Mouse (Mus musculus) thymus, postnatal 36 days (tissue): ENCODE results near the gene Cd300ld2.
"Not testable (repeated sequence)": the region's sequence is repeated elsewhere in the genome, so short reads cannot be mapped to it uniquely, and the experiment has no call there.

Experiments used
- DNase-seq, 2 experiments: peaks; one replicate each; pipeline ENCODE4 v3.0.0; 2022; ENCODE audit warnings: mixed read lengths in 2 of 2

Gene Cd300ld2

DNA sequence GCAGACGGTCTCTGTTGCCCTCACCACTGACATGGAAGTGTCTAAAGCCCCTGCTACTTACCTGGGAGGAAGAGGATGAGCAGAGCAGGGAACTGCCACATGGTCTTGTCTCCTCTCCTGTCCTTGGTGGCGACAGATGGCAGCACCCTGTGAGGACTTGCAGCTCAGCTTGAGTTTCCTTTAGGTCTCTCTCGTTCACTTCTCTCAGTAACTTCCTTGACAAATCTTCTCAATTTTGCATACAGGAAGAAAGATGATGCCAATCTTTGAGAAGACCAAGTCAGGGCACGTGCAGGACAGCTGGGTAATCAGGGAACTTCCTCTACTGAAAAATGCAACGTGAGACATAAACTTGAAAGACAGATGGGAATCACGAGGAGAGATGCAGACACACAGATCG is at the start of gene Cd300ld2:
Gene Cd300ld2 (minus strand): TSS at position 101 of the 400 bp plus-strand sequence.
- not testable (repeated sequence) for DNase-seq

DNA sequence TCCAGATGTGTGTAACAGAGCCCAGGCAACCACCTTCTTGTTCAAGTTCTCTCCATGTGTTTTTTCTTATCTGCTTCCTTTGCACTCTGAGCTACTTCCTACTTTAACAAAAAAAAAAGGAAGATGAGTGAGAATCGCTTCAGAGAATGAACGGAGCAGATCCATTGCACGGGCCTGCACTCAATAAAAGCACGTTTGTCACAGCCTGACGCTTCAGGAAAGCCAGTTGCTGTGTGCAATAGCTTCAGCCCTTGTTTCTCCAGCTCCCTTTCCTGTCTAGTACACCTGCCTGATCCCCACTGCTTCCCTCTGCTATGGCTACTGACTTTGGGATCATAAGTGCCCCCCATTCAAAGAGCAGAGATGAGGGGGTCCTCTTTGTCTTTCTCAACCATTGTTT is 46.1 kb upstream of the Cd300ld2 start, which contains the start of gene Cd300e:
Gene Cd300e (minus strand): TSS at position 101 of the 400 bp plus-strand sequence.
- DNase-seq: no peak

- no peak for DNase-seq
These were observed 43.8 kb upstream of the Cd300ld2 start for GRCm38 (mm10) chr11:115059797-115060196.

DNA sequence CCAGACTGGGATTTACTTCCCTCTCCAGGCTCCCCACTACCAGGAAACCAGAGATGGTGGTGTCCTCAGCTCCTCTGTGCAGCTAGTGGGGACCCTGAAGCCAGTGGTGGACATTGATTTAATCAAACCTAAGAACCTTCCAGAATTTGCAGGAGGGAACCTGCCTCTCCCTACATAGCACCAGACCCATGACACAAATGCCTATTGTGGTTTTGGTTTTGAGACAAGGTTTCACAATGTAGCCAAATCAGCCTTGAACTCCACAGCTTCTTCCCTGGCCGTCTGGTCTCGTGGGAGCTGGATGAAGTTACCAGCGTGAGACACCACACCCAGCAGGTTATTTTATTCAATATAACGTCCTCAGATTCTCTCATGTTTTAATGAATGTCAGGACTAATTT is 42.7 kb upstream of the Cd300ld2 start:
- no peak for DNase-seq

DNA sequence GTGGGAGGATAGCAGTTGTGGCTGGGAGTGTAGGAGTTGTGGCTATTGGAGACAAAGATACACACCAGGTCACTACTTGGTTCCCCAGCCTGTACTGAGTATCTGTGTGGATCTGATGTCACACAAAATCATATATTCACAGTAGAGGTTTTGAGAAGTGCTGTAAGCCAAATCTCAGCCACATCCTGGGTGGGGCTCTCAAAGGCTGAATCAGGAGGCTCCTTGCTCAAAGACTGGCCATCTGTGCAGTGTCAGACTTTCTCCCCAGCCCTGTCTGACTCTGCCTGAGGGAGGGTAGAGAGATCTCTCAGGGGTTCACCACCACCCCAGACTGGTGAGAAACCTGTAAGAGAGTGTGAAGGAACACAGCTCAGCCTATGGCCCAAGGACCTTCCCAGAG is 38.5 kb upstream of the Cd300ld2 start:
- no peak for DNase-seq

- no peak for DNase-seq
These were observed 37.0 kb upstream of the Cd300ld2 start for GRCm38 (mm10) chr11:115052991-115053390.

DNA sequence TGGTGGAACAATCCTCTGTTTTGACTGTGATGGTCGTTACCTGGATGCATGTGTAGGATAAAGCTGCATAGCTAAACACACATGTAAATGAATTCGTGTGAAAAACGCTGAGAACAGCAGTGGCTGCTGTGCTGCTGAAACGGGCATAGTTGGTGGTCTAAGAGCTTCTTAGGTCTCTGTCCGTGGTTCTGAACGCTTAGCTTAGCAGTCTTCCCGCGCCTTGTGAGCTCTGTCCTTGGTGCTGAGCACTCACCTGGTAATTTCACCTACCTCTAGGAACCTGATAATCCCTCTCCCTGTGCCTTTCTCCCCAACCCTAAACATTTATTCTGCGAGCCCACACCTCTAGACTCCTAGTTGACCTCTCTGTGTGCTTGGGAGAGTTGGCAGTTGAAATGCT is 36.2 kb upstream of the Cd300ld2 start:
- peak; percentile 24 to 43 for DNase-seq

- no peak for DNase-seq
These were observed 33.4 kb upstream of the Cd300ld2 start for GRCm38 (mm10) chr11:115049282-115049895.

DNA sequence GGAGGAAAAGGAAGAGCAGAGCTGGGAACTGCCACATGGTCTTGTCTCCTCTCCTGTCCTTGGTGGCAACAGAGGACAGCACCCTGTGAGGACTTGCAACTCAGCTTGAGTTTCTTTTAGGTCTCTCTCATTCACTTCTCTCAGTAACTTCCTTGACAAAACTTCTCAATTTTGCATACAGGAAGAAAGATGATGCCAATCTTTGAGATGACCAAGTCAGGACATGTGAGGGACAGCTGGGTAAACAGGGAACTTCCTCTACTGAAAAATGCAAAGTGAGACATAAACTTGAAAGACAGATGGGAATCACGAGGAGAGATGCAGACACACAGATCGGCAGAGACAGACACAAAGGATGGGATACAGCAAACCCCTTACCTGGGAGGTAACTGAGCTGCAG is 32.3 kb upstream of the Cd300ld2 start, which contains the start of gene Cd300ld3:
Gene Cd300ld3 (minus strand): TSS at position 151 of the 400 bp plus-strand sequence.
- no peak for DNase-seq

GRCm38 (mm10) chr11:115037669-115038068 is 21.7 kb upstream of the Cd300ld2 start, which contains the start of gene Cd300ld5:
Gene Cd300ld5, minus strand, starts transcription at chr11:115037769.
- not testable (repeated sequence) for DNase-seq

DNA sequence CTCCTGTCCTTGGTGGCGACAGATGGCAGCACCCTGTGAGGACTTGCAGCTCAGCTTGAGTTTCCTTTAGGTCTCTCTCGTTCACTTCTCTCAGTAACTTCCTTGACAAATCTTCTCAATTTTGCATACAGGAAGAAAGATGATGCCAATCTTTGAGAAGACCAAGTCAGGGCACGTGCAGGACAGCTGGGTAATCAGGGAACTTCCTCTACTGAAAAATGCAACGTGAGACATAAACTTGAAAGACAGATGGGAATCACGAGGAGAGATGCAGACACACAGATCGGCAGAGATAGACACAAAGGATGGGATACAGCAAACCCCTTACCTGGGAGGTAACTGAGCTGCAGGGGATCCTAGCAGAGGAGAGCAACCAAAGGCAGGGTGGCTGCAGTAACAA is 10.9 kb upstream of the Cd300ld2 start, which contains the start of gene Cd300ld4:
Gene Cd300ld4 (minus strand): TSS at position 101 of the 400 bp plus-strand sequence.
- not testable (repeated sequence) for DNase-seq

DNA sequence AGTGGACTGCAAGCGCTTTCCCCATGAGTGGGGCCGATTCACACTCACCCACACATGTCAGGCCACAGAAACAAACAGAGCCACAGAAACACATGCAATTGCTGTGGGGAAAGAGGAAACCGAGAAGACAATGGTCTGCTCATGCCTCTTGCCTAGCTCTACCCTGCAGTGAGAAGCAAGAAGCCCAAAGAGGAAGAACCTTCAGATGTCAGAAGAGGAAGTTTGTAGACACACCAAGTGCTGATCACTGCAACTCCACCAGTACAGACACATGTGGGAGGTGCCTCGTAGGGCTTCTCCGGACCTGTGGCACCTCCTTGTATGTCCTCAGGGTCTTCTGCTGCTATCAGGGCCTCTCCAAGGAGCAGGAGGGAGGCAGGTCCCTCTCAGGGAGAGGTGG is 11.9 kb downstream of the Cd300ld2 start:
- no peak for DNase-seq

- no peak for DNase-seq
These were observed 14.4 kb downstream of the Cd300ld2 start, which contains the start of gene Cd300c2 for GRCm38 (mm10) chr11:115001474-115002040. Gene Cd300c2, minus strand, starts transcription at chr11:115001880.

DNA sequence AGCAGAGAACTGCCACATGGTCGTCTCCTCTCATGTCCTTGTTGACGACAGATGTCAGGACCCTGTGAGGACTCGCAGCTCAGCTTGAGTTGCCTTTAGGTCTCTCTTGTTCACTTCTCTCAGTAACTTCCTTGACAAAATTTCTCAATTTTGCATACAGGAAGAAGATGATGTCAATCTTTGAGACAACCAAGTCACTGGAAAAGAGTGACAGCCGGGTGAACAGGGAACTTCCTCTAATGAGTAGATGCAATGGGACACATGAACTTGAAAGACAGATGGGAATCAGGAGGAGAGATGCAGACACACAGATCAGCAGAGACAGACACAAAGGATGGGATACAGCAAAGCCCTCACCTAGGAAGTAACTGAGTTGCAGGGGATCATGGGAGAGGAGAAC is 26.2 kb downstream of the Cd300ld2 start, which contains the start of gene Cd300ld:
Gene Cd300ld (minus strand): TSS at position 130 of the 400 bp plus-strand sequence.
- DNase-seq: no peak

DNA sequence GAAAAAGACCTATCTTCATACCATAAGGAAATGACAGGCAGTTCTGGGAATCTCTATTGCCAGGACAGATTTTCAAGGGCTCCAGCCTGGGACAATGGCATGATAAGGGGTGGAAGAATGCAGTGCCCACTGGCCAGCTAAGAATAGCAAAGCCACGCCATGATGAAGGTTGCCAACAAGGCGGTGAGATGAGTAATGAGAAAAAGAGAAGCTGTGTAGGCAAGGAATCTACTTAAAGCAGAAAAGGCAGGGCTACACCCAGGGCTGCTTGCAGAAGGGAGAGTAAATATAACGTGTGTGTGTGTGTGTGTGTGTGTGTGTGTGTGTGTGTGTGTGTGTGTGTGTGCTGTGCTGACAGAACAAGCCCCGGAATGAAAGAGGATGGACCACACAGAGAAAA is 34.1 kb downstream of the Cd300ld2 start:
- DNase-seq: no peak

DNA sequence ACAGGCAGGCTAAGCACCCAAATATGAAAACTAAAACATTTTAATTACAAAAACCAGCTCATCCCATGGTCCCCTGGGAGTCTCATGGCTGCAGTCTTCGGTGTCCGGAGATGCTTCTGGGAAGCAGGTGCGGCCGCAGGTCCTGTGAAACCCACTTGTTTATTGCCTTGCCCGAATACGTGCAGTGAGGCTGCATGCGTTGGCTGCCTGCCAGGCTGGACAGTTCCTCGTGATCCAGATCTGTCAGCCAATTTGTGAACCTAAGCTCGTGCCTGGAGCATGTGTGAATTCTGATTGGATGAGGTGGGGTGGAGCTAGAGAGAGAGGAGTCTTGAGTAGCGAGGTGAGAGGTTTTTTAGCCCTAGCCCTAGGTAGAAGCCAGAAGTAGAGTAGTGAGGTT is 43.3 kb downstream of the Cd300ld2 start:
- no peak for DNase-seq

DNA sequence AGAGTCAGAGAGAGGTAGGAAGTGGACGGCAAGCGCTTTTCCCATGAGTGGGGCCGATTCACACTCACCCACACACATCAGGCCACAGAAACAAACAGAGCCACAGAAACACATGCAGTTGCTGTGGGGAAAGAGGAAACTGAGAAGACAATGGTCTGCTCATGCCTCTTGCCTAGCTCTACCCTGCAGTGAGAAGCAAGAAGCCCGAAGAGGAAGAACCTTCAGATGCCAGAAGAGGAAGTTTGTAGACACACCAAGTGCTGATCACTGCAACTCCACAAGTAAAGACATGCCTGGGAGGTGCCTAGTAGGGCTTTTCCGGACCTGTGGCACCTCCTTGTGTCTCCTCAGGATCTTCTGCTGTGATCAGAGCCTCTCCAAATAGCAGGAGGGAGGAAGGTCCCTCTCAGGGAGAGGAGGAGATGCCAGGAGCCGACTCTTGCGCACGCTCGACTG is 47.2 kb downstream of the Cd300ld2 start, which contains the start of gene Cd300c:
Gene Cd300c (minus strand): TSS at position 406 of the 456 bp plus-strand sequence.
- no peak for DNase-seq

DNA sequence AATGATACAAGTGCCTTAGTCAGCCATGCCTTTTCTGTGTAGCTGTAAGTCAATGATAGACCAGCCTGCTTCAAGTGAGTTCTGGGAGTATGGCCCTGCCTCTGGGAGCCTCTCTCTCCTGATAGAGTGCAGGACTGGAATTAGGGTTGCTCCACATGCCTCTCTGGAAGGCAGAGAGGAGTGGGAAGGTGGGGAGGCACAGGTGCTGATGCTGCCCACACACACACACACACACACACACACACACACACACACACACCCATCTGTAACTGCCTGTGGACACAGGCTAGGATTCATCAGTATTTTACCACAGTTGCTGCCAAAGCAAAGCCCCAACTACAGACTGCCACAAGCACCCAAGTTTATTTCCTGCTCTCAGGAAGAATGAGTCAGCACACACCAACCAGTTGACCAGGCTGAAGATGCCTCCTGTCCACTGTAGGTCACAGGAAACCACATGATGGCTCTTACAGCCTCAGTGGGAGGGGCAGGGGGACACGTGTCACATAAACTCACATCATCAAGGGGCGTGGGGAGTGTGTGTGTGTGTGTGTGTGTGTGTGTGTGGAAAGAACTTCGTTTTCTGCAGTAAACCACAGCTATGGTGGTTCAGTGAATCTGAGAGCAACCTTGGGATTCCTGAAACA is 50.7 kb downstream of the Cd300ld2 start:
- no peak for DNase-seq

- no peak for DNase-seq
These were observed 55.6 kb downstream of the Cd300ld2 start for GRCm38 (mm10) chr11:114960369-114960768.
